Mouse (Mus musculus) left cerebral cortex, postnatal 10 days (tissue): ENCODE data around the gene BC005537. TPM values are rescaled to one million over a fixed set of nuclear protein-coding genes. Genes with fewer than 3 reads are reported as not detected.
A peak's percentile ranks its signal among the peaks of the same experiment; 100 is the strongest.

Experiments
- DNase-seq, 2 experiments: peaks; one replicate each; pipeline ENCODE4 v3.0.0; 2021 to 2022; ENCODE audit warnings: low spot score in 2 of 2, mixed read lengths in 1 of 2; ENCODE audit errors: extremely low spot score in 1 of 2
- intact Hi-C: fragments of 180-260 bp; cut with DNase I; formaldehyde crosslinking; loops from one replicate; pipeline ENCODE4 v1.15.1; 2025
- total RNA-seq, 2 experiments: library from RNA; stranded (reverse); gene quantifications; 2 replicates each; pipeline ENCODE4 v1.2.3; 2021

Gene BC005537
- total RNA-seq, 2 experiments from 2014 or later: 224 TPM

DNA sequence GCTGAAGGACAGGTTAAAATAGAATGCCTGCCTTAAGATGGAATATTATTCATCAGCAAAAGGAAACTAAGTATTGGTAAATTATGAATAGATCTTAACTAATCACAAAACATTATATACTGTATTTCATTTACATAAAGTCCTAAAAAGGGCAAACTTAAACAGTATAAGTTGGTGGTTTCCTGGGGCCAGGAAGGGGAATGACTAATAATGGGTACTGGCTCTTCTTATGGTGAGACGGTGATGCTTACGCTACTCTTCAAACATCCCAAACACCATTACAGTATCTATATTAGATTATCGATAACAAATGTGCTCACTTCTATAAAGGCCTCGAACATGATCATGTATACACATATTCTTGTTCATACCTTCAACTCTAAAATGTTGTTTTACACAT is 2.8 kb upstream of the BC005537 start:
- DNase-seq: no peak
- intact Hi-C loops: no loop called here

DNA sequence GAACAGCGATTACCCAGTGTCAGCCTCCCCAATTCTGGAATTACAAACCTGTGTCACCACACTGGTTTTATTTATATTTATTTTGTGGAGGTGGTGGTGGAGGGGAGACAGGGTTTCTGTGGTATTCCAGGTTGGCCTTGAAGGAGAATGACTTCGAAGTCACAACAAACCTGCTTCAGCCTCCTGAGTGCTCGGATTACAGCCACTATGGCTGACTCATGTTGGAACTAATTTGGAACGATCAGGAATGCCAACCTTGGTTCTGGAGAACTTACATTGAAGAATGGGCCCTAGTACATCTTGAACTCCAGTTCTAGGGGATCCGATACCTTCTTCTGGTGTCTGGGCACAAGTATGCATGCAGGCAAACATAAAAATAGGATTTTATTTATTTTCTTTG is 2.1 kb upstream of the BC005537 start:
- DNase-seq: no peak
- intact Hi-C loops: no loop called here

DNA sequence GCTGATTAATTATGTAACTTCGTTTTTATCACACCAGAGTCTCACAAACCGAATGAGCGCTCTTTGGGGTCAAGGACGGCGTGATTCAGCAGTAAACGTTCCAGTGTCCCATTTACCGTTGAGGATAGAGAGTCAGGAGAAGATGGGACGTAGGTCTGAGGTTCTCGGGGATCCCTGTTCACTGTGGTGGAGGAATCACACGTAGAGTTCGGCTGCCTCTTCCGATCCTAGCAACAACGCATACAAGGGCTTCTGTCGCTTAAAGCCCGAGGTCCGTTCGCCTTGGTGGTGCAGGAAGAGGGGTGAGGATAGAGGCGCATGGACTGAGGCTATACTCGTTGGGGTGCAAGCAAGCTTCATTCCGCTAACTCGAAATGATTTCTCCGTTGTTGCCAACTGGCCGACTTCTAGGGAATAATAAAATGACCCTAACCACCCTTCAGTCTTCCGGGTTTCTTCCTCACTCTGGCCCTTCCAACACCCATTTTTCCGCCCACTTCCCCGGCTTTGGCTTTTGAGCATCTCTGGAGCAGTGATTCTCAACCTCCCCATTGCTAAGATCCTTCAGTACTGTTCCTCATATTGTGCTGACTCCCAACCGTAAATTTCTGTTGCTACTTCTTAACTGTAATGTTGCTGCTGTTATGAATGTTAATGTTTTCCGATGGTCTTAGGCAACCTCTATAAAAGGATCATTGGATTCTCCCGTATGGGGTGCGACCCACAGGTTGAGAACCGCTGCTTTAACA is 1.4 kb upstream of the BC005537 start:
- DNase-seq: peak in 1 of 2 experiments; percentile 37
- intact Hi-C loops: no loop called here

- DNase-seq: peak; percentile 93 to 98
- intact Hi-C loops: no loop called here
These were observed 666 bp upstream of the BC005537 start for GRCm38 (mm10) chr13:24800674-24801307.

DNA sequence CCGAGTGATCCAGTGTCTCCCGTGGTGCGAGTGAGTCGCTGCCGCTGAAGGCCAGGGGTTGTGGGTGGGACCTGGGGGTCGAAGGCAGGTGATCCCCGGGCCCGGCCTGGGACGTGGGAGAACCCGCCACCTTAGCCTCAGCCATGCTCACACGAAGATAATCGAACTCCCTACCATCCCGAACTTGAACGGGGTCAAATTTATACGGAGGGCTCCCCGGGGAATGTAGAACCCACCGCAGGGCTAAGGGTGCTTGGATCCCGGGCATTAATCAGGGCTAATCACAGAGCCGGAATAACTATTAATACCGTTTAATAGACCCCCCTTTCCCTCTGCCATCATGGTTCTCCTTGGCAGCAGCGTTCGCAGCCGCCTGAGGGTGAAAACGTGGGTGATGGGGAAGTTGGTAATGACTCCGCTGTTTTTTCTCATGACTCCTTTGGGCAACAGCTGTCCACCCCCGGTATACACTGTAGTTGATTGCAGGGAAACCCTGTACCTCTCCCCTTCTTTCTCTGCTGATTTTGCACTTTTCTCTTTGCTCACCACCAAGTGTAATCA is 754 bp downstream of the BC005537 start:
- intact Hi-C loops: no loop called here
- DNase-seq: peak in 1 of 2 experiments; percentile 42

- intact Hi-C loops: no loop called here
- no peak for DNase-seq
These were observed 1.7 kb downstream of the BC005537 start for GRCm38 (mm10) chr13:24803196-24803595.

- DNase-seq: no peak
These were observed 4.6 kb downstream of the BC005537 start for GRCm38 (mm10) chr13:24806079-24806478.

GRCm38 (mm10) chr13:24812521-24812920 is 11.1 kb downstream of the BC005537 start:
- intact Hi-C loops: no loop called here
- no peak for DNase-seq

More at GRCm38 (mm10) chr13:24806079-24806478, 4.6 kb downstream of the BC005537 start:
- intact Hi-C loops: no loop called here

DNA sequence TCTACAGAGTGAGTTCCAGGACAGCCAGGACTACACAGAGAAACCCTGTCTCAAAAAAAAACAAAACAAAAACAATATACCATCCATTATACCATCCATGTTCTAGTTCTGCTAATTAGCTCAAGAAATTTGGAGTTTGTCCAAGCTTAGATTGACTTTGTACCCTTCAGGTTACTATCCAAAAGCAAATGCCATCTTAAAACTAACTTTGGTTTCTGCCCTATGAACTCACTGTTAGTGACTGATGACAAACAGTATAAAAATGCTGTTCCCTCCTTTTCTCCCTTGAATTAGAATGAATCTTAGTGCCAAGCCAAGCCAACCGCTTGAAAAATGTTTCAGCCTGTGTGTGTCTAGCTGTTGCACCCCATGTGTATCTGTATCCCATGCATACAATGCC is 13.2 kb downstream of the BC005537 start:
- no peak for DNase-seq
- intact Hi-C loops: no loop called here

- intact Hi-C loops: no loop called here
These were observed 15.0 kb downstream of the BC005537 start for GRCm38 (mm10) chr13:24816125-24817092.

GRCm38 (mm10) chr13:24819931-24820330 is 18.5 kb downstream of the BC005537 start:
- no peak for DNase-seq
- intact Hi-C loops: no loop called here

More at GRCm38 (mm10) chr13:24816125-24817092, 15.0 kb downstream of the BC005537 start:
- DNase-seq: no peak

GRCm38 (mm10) chr13:24822663-24823343 is 21.3 kb downstream of the BC005537 start:
- intact Hi-C loops: no loop called here
- DNase-seq: no peak

DNA sequence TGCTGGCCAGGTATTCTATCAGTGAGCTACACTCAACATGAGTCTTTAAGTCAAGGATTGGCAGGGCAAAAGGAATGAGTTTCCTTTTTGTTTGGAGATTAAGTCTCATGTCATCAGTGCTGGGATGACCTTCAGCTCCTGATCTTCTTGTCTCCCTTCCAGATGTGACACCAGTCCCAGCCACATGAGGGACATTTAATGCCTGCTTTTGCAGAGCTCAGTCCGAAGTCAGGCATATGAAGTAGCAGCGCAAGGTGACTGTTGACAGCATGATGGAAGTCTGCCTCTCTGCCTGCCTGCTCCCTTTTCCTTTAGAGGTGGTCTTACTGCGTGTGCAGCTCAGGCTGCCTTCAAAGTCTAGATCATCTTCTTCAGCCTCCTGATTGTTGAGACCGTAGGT is 23.2 kb downstream of the BC005537 start:
- intact Hi-C loops: no loop called here
- DNase-seq: no peak

- intact Hi-C loops: no loop called here
- no peak for DNase-seq
These were observed 24.1 kb downstream of the BC005537 start for GRCm38 (mm10) chr13:24825587-24825986.

GRCm38 (mm10) chr13:24826116-24826515 is 24.7 kb downstream of the BC005537 start:
- intact Hi-C loops: no loop called here
- DNase-seq: no peak

- no peak for DNase-seq
- intact Hi-C loops: no loop called here
These were observed 29.4 kb downstream of the BC005537 start for GRCm38 (mm10) chr13:24830756-24831352.

GRCm38 (mm10) chr13:24831353-24832130 is 30.1 kb downstream of the BC005537 start, which contains the start of the genes Acot13 and Tdp2:
Gene Acot13 (minus strand): TSS chr13:24831540.
Gene Tdp2 (plus strand): TSS chr13:24831679.
- peak; percentile 91 to 97 for DNase-seq
- intact Hi-C loops: no loop called here
